Mouse (Mus musculus) brain, embryonic 14.5 days (tissue): Measurements from ENCODE around the gene Chd4.

Experiments
- CTCF ChIP-seq: fragments of 200-500 bp; IDR thresholded peaks from 2 replicates; pipeline ENCODE4 v1.5.1; 2012; ENCODE audit warnings: inconsistent platforms, mild to moderate bottlenecking, moderate library complexity, borderline replicate concordance; ENCODE audit not compliant: insufficient read depth, insufficient read length; ENCODE audit errors: extremely low read depth
- POLR2A ChIP-seq: fragments of 200-500 bp; IDR thresholded peaks from 2 replicates; pipeline ENCODE4 v1.6.1; 2012; ENCODE audit warnings: mild to moderate bottlenecking, inconsistent platforms, borderline replicate concordance; ENCODE audit not compliant: poor library complexity, insufficient read depth, insufficient read length, severe bottlenecking; ENCODE audit errors: extremely low read depth

GRCm38 (mm10) chr6:125132470-125132869 is 36.7 kb downstream of the Chd4 start:
- no peak for TF ChIP-seq POLR2A
- no peak for TF ChIP-seq CTCF
